Mouse (Mus musculus) splenic B cell, adult 2 months (primary cell): ENCODE measurements at regions not wholly inside any gene's neighbourhood (a gene's known extent, or its start where the extent isn't known, plus 50 kb on each side); places are given as distances from the start of the nearest gene placed in this dataset.

Source experiments
- DNase-seq: peaks from one replicate; pipeline ENCODE4 v3.0.0-alpha.2; 2011; ENCODE audit warnings: low read depth, low spot score
- H3K27me3 ChIP-seq: 2 replicates; pipeline ENCODE4 v1.6.1; 2012; ENCODE audit warnings: mild to moderate bottlenecking, low read length, moderate library complexity, mixed read lengths; ENCODE audit not compliant: control insufficient read depth, poor library complexity, insufficient read depth, severe bottlenecking
- H3K36me3 ChIP-seq: 2 replicates; pipeline ENCODE4 v1.6.1; 2012; ENCODE audit warnings: mild to moderate bottlenecking, low read length, moderate library complexity, mixed read lengths; ENCODE audit not compliant: control insufficient read depth, poor library complexity, insufficient read depth, severe bottlenecking

- H3K36me3 ChIP-seq, result no peaks in the 10 kb centered on the region
- DNase-seq, result no peak
- H3K27me3 ChIP-seq, result no peaks in the 10 kb centered on the region
Measured at GRCm38 (mm10) chr4:7979772-7980351, 259.0 kb downstream of the Car8 start.

- DNase-seq, result no peak
- H3K27me3 ChIP-seq, result no peaks in the 10 kb centered on the region
- no peaks in the 10 kb centered on the region for H3K36me3 ChIP-seq
Measured at GRCm38 (mm10) chr4:7977661-7978444, 261.0 kb downstream of the Car8 start.

GRCm38 (mm10) chr4:7970272-7970671, 268.6 kb downstream of the Car8 start:
- no peak for DNase-seq
- no peaks in the 10 kb centered on the region for H3K27me3 ChIP-seq
- H3K36me3 ChIP-seq, result no peaks in the 10 kb centered on the region

DNA sequence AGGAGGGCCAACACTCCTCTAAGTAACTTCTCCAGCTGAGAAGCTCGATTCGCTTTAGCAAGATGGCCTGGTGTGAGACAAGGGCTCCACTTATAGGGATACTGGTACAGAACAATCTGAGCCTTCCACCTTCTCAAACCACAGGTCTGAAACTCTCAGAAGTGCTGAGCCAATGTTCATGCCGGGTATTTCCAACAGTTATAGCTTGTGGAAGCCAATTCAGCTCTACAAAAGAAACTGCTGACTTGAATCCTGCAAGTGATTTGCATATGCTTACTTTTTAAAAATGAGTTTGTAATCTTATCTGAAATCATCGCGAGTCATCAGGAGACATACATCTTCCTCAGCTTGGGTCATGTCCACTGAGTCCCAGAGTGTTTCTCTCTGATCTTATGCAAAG, 273.2 kb downstream of the Car8 start:
- no peak for DNase-seq
- Histone ChIP-seq H3K27me3 (no peaks in the 10 kb centered on the region), H3K36me3 (no peaks in the 10 kb centered on the region)

DNA sequence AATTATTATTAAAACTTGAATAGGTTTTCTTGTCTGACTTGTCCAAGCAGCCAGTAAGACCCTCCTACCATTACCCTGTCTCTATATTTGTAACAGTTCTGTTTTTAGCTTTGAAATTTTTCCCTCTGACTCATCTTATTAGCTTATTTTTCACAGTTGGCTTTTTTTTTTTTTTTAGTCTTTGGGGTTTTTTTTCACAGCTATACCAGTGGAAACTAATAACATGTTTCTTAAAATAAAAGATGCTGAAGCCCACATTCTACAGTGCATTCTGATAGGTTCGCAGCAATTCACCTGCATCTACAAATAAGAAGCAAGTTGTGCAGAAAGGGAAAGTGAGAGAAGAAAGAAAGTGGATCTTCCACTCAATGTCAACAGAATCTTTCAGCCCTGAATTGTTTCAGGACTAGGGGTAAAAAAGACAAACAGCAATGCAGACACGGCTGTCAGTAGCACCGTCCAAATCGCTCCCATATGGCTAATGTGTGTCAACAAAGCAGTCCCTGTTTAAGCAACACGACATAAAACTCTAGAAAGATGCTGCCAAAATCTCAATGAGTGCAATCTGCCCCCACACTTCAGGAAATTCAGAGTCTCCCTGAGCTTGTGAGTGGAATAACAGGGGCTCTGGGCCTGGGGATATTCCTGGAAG, 277.2 kb downstream of the Car8 start:
- H3K36me3 ChIP-seq, result no peaks in the 10 kb centered on the region
- no peak for DNase-seq
- H3K27me3 ChIP-seq, result no peaks in the 10 kb centered on the region

DNA sequence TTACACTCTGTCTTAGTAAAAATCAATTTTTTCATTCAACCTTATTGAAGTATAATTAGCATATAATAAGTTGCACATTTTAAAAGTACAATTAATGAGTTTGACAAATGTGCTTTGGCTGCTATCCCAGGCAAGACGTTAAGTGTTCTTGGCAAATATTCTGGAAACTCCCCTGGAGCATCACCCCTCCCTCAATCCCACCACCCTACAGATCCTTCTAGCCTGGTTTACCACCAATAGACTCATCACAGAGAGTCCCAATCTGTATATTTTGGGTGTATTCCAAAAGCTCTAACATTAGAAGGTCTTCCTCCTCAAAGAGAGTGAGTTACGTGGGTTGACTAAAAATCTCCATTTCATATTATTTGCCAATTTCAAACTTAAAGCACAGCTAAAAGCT, 278.5 kb downstream of the Car8 start:
- DNase-seq, result no peak
- no peaks in the 10 kb centered on the region for H3K27me3 ChIP-seq
- H3K36me3 ChIP-seq, result no peaks in the 10 kb centered on the region

- Histone ChIP-seq H3K27me3 (no peaks in the 10 kb centered on the region), H3K36me3 (no peaks in the 10 kb centered on the region)
- no peak for DNase-seq
Measured at GRCm38 (mm10) chr4:7948020-7948419, 290.8 kb downstream of the Car8 start.

GRCm38 (mm10) chr4:7921503-7921902, 317.3 kb downstream of the Car8 start:
- DNase-seq, result no peak
- H3K36me3 ChIP-seq, result no peaks in the 10 kb centered on the region

GRCm38 (mm10) chr4:7913191-7913590, 325.6 kb downstream of the Car8 start:
- no peak for DNase-seq
- no peaks in the 10 kb centered on the region for H3K36me3 ChIP-seq
- H3K27me3 ChIP-seq, result no peaks in the 10 kb centered on the region

More at GRCm38 (mm10) chr4:7921503-7921902, 317.3 kb downstream of the Car8 start:
- no peaks in the 10 kb centered on the region for H3K27me3 ChIP-seq

- no peaks in the 10 kb centered on the region for H3K36me3 ChIP-seq
- DNase-seq, result no peak
- H3K27me3 ChIP-seq, result no peaks in the 10 kb centered on the region
Measured at GRCm38 (mm10) chr4:7912675-7913074, 326.2 kb downstream of the Car8 start.

DNA sequence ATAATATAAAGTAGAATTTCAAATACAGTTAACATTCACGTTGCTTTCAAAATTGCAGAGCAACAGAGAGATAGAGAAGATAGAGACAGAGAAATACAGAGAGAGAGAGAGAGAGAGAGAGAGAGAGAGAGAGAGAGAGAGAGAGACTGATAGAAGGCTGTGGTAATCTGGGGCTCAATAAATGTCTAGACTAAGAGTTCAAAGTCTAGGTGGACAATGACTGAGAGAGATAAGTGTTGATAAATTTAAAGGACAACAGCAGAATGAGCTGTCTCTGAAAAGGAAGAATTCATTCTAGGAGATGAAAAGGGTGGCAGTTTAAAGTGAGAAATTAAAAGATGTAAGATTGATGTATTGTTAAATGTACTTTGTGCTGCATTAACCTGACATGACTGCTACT, 335.7 kb downstream of the Car8 start:
- DNase-seq, result no peak
- H3K27me3 ChIP-seq, result no peaks in the 10 kb centered on the region
- no peaks in the 10 kb centered on the region for H3K36me3 ChIP-seq

DNA sequence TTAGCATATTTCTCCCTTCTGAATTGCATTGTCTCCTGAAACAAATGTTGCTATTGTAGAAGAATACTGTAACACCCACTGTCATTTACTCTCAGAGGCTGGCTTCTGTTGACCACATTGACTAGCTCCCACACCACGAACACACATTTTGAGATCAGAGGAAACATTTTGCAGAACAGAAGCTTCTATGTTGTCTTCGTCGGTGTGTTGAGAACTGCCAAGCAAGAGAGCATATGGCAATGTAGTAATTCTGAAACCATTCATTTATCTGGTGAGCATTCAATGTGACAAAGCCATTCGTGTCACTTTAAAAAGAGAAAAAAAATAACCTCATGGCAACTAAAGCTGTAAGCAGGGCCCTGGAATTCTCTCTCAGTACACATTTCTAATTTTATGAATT, 343.9 kb downstream of the Car8 start:
- H3K27me3 ChIP-seq, result no peaks in the 10 kb centered on the region
- no peaks in the 10 kb centered on the region for H3K36me3 ChIP-seq
- no peak for DNase-seq

DNA sequence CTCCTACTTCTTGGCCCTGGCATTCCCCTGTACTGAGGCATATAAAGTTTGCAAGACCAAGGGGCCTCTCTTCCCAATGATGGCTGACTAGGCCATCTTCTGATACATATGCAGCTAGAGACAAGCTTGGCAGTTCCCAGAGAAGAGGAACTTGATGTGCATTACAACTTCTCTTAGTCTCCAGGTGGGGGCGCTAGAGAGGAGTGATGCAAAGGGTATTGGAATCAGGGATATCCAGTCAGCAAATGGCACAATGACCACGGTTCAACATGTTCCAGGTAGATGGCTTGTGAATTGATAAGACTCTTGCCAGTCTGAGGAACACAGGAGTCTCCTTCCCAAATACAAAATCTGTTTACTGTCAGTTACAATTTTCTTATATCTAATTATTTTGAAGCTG, 347.7 kb downstream of the Car8 start:
- DNase-seq, result peak; percentile 3
- no peaks in the 10 kb centered on the region for H3K27me3 ChIP-seq
- H3K36me3 ChIP-seq, result no peaks in the 10 kb centered on the region

DNA sequence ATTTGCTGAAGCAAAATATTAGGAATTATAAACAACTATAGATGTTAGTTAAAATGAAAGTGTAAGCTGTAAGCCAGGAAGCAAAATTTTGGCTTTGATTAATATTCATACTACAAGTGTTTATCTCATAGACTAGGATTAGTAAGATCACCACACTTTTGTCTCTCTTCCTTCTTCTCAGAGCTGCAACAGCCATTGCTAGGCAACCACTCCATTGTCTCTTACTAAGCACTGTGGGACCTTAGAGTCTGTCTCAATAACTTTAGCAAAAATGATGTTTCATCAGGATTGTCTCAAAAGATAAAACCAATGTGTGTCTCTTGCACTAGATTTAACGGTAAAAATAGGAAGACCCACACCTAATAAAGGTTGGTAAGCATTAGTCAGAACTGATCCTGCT, 384.3 kb downstream of the Car8 start:
- no peaks in the 10 kb centered on the region for H3K36me3 ChIP-seq
- DNase-seq, result no peak
- H3K27me3 ChIP-seq, result no peaks in the 10 kb centered on the region

DNA sequence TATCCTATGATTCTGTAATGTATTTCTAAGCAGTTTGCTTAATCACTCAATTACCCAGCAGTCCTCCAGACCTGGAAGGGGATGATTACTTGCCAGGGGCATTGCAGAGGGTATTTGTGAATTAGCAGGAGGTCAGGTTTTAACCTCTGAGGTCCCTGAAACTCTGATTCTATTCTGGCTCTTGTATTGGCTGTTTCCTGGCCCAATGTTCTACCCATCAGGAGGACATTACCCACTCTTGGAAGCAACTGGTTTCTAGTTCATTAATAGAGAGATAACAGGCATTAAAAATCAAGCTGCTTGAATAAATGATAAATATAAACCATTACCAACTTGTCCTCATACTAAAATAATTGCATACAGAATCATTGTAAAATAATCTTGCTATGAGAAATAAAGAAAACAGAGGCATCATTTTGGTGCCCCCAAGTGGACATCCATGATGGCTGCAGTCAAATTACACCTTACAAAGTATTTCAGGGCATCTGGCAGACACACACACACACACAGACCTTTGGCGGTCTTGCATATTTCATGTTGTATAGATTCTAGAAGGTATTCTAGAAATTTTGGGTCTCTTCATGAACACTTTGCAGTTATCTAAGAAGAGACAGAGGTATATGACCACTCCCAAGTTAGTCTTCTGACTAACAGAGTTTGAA, 385.6 kb downstream of the Car8 start:
- peak; percentile 51 for DNase-seq
- H3K36me3 ChIP-seq, result no peaks in the 10 kb centered on the region

More for the DNA sequence above, 385.6 kb downstream of the Car8 start:
- no peaks in the 10 kb centered on the region for H3K27me3 ChIP-seq
